Mouse (Mus musculus) liver, embryonic 16.5 days (tissue): Measurements from ENCODE around the gene 4933407L21Rik. TPM values are rescaled to one million over a fixed set of nuclear protein-coding genes. Genes with fewer than 3 reads are reported as not detected.

Source experiments
- ATAC-seq: fragments of 200-750 bp; cut with Nextera tagmentation; 2 replicates; pipeline ENCODE4 v1.8.0; 2017; ENCODE audit warnings: low read depth, mild to moderate bottlenecking, moderate number of reproducible peaks, moderate library complexity
- H3K27ac ChIP-seq: fragments of 300-500 bp; sonication (generic); 2 replicates; pipeline ENCODE4 v1.5.1; 2014; ENCODE audit warnings: mild to moderate bottlenecking, low read length
- H3K27me3 ChIP-seq: fragments of 300-500 bp; sonication (generic); 2 replicates; pipeline ENCODE4 v1.6.1; 2014; ENCODE audit warnings: low read depth, low read length, mixed read lengths; ENCODE audit not compliant: control insufficient read depth, insufficient read depth
- H3K36me3 ChIP-seq: fragments of 300-500 bp; sonication (generic); 2 replicates; pipeline ENCODE4 v1.6.1; 2014; ENCODE audit warnings: mild to moderate bottlenecking; ENCODE audit not compliant: control insufficient read depth, insufficient read depth
- H3K4me1 ChIP-seq: fragments of 300-500 bp; sonication (generic); 2 replicates; pipeline ENCODE4 v1.6.1; 2014; ENCODE audit warnings: low read depth, low read length, mixed read lengths; ENCODE audit not compliant: control insufficient read depth
- H3K4me2 ChIP-seq: fragments of 300-500 bp; sonication (generic); 2 replicates; pipeline ENCODE4 v1.6.1; 2014; ENCODE audit warnings: low read depth, low read length, mixed read lengths
- H3K4me3 ChIP-seq: fragments of 300-500 bp; sonication (generic); 2 replicates; pipeline ENCODE4 v1.5.1; 2014; ENCODE audit warnings: low read depth, mild to moderate bottlenecking, low read length
- H3K9ac ChIP-seq: fragments of 300-500 bp; sonication (generic); 2 replicates; pipeline ENCODE4 v1.6.1; 2014; ENCODE audit warnings: low read depth, low read length
- H3K9me3 ChIP-seq: fragments of 300-500 bp; sonication (generic); replicated peaks from 2 replicates; pipeline ENCODE4 v1.6.1; 2016; ENCODE audit warnings: low read length; ENCODE audit not compliant: control insufficient read depth
- WGBS: fragments of 180-500 bp; shearing (Covaris S2); extraction: QIAGEN DNeasy Blood & Tissue Kit; methylation state at CpG from one replicate; pipeline ENCODE4 v1.1.7; 2014; ENCODE audit not compliant: insufficient replicate concordance; 5-methylcytosine and 5-hydroxymethylcytosine counted together
- polyA plus RNA-seq: library from polyadenylated mRNA; unstranded; fragments of >200 nt; fragmentation: Nextera tagmentation; extraction: Ambion mirVana; gene quantifications from 2 replicates; pipeline ENCODE4 v1.2.1, GENCODE M21; 2015

Gene 4933407L21Rik
- polyA plus RNA-seq, 1 experiment from 2014 or later: not detected

DNA sequence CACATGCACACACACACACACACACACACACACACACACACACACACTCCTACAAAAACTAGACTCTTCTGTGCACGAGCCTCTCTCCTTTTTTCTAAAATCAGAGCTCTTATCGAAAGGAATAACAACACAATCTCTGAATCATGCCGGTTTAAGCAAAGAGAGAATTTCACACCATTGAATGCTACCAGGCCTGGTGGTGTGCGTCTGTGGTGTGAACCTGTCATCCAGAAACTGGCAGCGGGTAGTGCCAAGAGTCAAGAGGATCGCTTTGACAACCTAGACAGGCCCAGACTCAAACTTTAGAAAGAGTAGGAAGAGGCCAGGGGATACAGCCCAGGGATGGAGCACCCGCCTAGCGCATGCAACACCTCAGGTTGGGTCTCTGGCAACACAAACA, 14.0 kb downstream of the 4933407L21Rik start:
- WGBS: 61% methylated on average over 8 of the region's 8 CpGs
- Histone ChIP-seq H3K4me2 (no peak overlapping the region), H3K4me1 (no peaks in the 10 kb centered on the region), H3K9me3 (no peaks in the 10 kb centered on the region), H3K36me3 (no peaks in the 10 kb centered on the region), H3K9ac (no peak overlapping the region), H3K27me3 (no peaks in the 10 kb centered on the region), H3K27ac (no peak overlapping the region), H3K4me3 (no peak overlapping the region)
- ATAC-seq: no peak

DNA sequence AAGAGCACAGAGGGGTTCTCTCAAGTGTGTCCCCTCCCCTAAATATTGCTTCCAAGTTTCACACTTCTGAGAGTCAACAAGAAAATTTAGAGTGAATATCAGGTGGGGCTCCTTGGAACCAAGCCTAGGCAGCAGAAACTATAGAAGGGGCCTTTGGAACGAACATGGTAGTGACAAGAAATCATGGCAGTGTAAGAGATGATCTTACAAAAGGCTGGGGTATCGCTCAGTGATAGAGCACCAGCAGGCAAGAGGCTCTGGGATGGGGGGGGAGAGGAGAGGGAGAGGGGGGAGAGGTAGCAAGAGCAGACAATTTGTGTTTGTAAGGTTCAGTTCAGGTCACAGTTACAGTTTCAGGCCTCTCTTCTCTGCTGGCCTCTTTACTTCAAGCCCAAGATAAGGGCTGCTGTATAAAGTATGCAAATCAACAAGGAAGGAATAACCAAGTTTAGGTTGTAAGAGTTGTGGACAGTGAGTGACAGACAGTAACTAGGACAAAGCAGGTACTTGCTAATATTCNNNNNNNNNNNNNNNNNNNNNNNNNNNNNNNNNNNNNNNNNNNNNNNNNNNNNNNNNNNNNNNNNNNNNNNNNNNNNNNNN, 20.9 kb downstream of the 4933407L21Rik start:
- no peaks in the 10 kb centered on the region for H3K36me3 ChIP-seq
- no peaks in the 10 kb centered on the region for H3K9me3 ChIP-seq
- H3K27me3 ChIP-seq: no peaks in the 10 kb centered on the region
- no peak overlapping the region for H3K4me2 ChIP-seq
- no peak overlapping the region for H3K27ac ChIP-seq
- H3K9ac ChIP-seq: no peak overlapping the region
- no peak overlapping the region for H3K4me3 ChIP-seq
- H3K4me1 ChIP-seq: no peaks in the 10 kb centered on the region
- ATAC-seq: no peak
- 63% methylated on average over 2 of the region's 2 CpGs for WGBS

- peaks cover 8% of the 10 kb centered on the region for H3K4me1 ChIP-seq
- H3K27ac ChIP-seq: no peak overlapping the region
- H3K27me3 ChIP-seq: no peaks in the 10 kb centered on the region
- no peaks in the 10 kb centered on the region for H3K9me3 ChIP-seq
- H3K4me3 ChIP-seq: no peak overlapping the region
- 50% methylated on average over 3 of the region's 3 CpGs for WGBS
- no peak overlapping the region for H3K9ac ChIP-seq
- ATAC-seq: no peak
- no peak overlapping the region for H3K4me2 ChIP-seq
- H3K36me3 ChIP-seq: no peaks in the 10 kb centered on the region
These were observed 26.9 kb downstream of the 4933407L21Rik start for GRCm38 (mm10) chr1:85955150-85955549.

GRCm38 (mm10) chr1:85957290-85957689, 29.0 kb downstream of the 4933407L21Rik start:
- Histone ChIP-seq H3K27me3 (no peaks in the 10 kb centered on the region), H3K4me3 (no peak overlapping the region), H3K27ac (no peak overlapping the region), H3K9me3 (no peaks in the 10 kb centered on the region), H3K9ac (no peak overlapping the region), H3K4me1 (peaks cover 13% of the 10 kb centered on the region), H3K36me3 (no peaks in the 10 kb centered on the region), H3K4me2 (no peak overlapping the region)
- WGBS: 10% methylated on average over 5 of the region's 5 CpGs
- ATAC-seq: no peak

DNA sequence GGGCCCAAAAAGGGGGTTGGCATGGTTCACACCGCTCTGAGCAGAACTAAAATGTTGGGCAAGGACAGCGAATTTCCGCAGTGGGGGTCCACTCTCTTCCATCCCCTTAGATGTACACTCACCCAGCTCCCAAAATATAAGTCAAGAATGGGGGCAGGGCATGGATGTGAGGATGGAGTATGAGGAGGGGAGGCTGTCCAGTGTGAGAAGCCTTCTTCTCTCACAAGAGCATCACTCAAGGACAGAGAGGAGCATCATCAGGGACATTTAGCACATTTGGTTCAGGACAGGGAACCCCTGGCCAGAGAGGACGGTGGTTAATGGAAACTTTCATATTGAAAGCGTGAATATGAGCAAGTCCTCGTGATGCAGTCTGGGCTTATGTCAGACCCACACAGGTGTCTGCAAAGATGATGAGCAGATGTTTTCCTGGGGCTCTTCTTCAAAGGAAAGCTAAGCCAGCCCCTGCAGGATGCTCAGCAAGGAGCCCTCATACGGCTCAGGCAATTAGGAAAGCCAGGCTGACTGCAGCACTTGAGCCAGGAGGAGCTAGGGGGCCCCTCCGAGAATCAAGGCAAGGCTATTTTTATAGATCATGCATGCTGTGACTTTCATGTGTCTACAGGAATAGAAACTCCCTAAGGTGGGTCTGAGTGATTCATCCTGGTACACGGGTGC, 29.8 kb downstream of the 4933407L21Rik start:
- Histone ChIP-seq H3K27ac (no peak overlapping the region), H3K9ac (no peak overlapping the region), H3K4me3 (no peak overlapping the region), H3K9me3 (no peaks in the 10 kb centered on the region), H3K27me3 (no peaks in the 10 kb centered on the region), H3K4me2 (no peak overlapping the region), H3K4me1 (peaks cover 13% of the 10 kb centered on the region), H3K36me3 (no peaks in the 10 kb centered on the region)
- 34% methylated on average over 9 of the region's 9 CpGs for whole genome bisulfite sequencing
- no peak for ATAC-seq

DNA sequence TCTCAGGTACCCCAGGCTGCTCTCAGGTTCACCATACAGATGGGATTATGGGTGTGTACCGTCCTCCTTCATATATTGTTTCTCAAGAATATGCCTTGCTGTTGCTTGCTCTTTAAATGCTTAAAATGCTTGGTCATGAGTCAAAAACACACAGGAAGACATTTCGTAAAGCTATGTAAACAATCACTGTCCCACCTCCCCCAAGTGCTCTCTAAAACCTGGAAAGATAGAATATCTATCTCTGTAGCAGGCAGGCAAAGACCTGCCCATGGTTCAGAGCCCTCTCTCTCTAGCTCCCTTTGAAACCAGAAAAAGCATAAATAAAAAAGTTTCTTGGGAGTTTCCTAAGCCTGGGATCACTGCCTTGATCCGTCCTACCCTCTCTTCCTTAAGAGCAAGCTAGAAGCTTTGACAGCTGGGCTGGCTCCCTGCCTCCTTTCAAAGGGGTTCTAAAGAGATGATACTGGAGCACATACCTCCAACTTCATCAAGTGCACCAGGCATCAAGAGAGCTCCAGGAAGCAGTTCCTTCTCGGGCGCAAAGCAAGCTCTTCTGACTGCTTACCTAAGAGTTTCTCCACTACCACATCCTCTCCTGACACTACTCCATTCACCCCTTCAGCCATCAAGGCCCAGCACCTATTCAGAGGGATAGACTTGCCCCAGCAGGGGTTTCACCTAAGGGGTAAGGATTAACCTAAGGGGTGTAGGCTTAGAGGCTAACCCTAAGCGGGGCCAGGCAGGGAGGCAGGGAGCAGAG, 31.0 kb downstream of the 4933407L21Rik start:
- H3K9me3 ChIP-seq: no peaks in the 10 kb centered on the region
- peak overlapping the region; percentile 69 for H3K27ac ChIP-seq
- H3K4me3 ChIP-seq: no peak overlapping the region
- H3K4me2 ChIP-seq: peak overlapping the region; percentile 0; the same call in 1 of the 2 replicates
- peaks cover 13% of the 10 kb centered on the region for H3K4me1 ChIP-seq
- H3K27me3 ChIP-seq: no peaks in the 10 kb centered on the region
- no peaks in the 10 kb centered on the region for H3K36me3 ChIP-seq
- ATAC-seq: peak; percentile 53
- 49% methylated on average over 6 of the region's 6 CpGs for WGBS
- H3K9ac ChIP-seq: no peak overlapping the region

GRCm38 (mm10) chr1:85959889-85960276, 31.6 kb downstream of the 4933407L21Rik start:
- no peak overlapping the region for H3K4me3 ChIP-seq
- WGBS: 48% methylated on average over 2 of the region's 2 CpGs
- H3K36me3 ChIP-seq: no peaks in the 10 kb centered on the region
- H3K4me1 ChIP-seq: peaks cover 13% of the 10 kb centered on the region
- H3K27ac ChIP-seq: peak overlapping the region; percentile 69
- peak overlapping the region; percentile 0; the same call in 1 of the 2 replicates for H3K4me2 ChIP-seq
- no peaks in the 10 kb centered on the region for H3K27me3 ChIP-seq
- no peaks in the 10 kb centered on the region for H3K9me3 ChIP-seq
- no peak overlapping the region for H3K9ac ChIP-seq
- ATAC-seq: peak; percentile 63

DNA sequence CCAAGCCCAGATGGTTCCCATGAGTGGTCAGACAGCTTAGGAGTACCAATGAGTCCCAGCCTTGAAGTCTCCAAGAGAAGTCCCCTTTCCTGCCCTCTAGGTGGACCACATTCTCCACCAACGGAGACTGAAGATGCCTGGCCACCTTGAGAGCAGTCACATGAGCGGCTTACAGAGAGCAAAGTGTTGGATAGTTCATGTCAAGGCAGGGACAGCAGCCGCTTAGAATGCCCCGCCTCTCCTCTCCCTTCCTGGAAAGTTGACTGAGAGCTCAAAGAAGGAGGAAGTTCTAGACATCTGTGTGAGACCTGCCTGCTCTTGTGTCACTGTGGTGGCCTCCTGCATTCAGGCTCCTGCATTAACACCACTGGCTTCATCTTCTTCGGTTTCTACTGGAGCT, 32.6 kb downstream of the 4933407L21Rik start, which contains the start of gene Gpr55:
Gene Gpr55, minus strand, starts transcription at position 135 of the 400 bp plus-strand sequence.
- H3K4me2 ChIP-seq: 0 out of 2 replicates have a peak within 1 kb of the TSS, but pooled peaks have one; percentile 0
- no peak within 1 kb of the TSS for H3K9ac ChIP-seq

DNA sequence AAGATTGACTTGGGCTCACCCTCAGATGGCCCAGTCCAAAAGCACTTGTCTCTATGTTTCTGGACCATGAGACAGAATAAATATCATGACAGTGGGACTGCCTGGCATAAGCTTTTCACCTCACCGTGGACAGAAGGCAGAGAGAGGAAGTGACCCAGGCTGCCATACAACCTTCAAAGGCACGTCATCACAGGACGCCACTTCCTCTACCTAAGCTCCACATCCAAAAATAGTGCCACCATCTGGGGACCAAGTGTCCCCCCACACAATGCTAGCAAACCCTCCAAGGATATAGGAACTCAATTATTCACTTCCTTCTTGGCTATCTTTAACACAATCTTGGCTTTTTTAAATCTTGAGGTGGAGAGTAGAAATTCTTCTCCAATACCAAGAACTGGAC, 33.8 kb downstream of the 4933407L21Rik start:
- Histone ChIP-seq H3K27ac (no peak overlapping the region), H3K9me3 (no peaks in the 10 kb centered on the region), H3K4me3 (no peak overlapping the region), H3K27me3 (no peaks in the 10 kb centered on the region), H3K4me1 (peaks cover 13% of the 10 kb centered on the region), H3K36me3 (no peaks in the 10 kb centered on the region), H3K4me2 (no peak overlapping the region), H3K9ac (no peak overlapping the region)
- ATAC-seq: no peak
- 30% methylated on average over 3 of the region's 3 CpGs for WGBS

More for the DNA sequence above, 32.6 kb downstream of the 4933407L21Rik start, which contains the start of gene Gpr55:
- Histone ChIP-seq H3K4me1 (peaks cover 13% of the 10 kb centered on the region), H3K9me3 (no peaks in the 10 kb centered on the region), H3K4me3 (no peak within 1 kb of the TSS), H3K27me3 (no peaks in the 10 kb centered on the region), H3K36me3 (no peaks in the 10 kb centered on the region), H3K27ac (peak within 1 kb of the TSS; percentile 69)
- ATAC-seq: no peak
- WGBS: 17% methylated on average over 5 of the region's 5 CpGs
